Mouse (Mus musculus): Measurements from ENCODE around the gene Ugt1a10. TPM values are rescaled to one million over a fixed set of nuclear protein-coding genes. Genes with fewer than 3 reads are reported as not detected.
A peak's percentile ranks its signal among the peaks of the same experiment; 100 is the strongest.
"Not testable (repeated sequence)": the region's sequence is repeated elsewhere in the genome, so short reads cannot be mapped to it uniquely, and the experiment has no call there.

Ugt1a10 gene
- polyA plus RNA-seq, 1 experiment from 2014 or later = not detected

GRCm38 (mm10) chr1:88134457-88135011, 79.3 kb downstream of the Ugt1a10 start, which contains the start of gene Ugt1a6a:
Ugt1a6a (plus strand) TSS chr1:88134809.
- not testable (repeated sequence) for H3K4me3 ChIP-seq; H3K9me3 ChIP-seq; H3K27me3 ChIP-seq (ENCODE audit: insufficient read depth, poor library complexity, severe bottlenecking); H3K4me1 ChIP-seq (replicated peaks); H3K36me3 ChIP-seq
- DNase-seq (ENCODE audit: low spot score) = peak; percentile 2
- WGBS = 51% methylated on average over 5 of the region's 5 CpGs
- peak within 1 kb of the TSS; percentile 16; the same call in 1 of the 2 replicates for H3K27ac ChIP-seq

GRCm38 (mm10) chr1:88135229-88135904, 80.2 kb downstream of the Ugt1a10 start:
- H3K36me3 ChIP-seq = not testable (repeated sequence)
- 91% methylated on average over 6 of the region's 6 CpGs for WGBS

GRCm38 (mm10) chr1:88136646-88137045, 81.5 kb downstream of the Ugt1a10 start:
- 72% methylated on average over 2 of the region's 2 CpGs for WGBS
- Histone ChIP-seq H3K36me3 (no peaks in the 10 kb centered on the region), H3K27me3 (ENCODE audit: insufficient read depth, poor library complexity, severe bottlenecking) (no peaks in the 10 kb centered on the region), H3K4me1 (replicated peaks) (peaks cover 9% of the 10 kb centered on the region), H3K4me3 (no peak overlapping the region), H3K9me3 (no peaks in the 10 kb centered on the region), H3K27ac (no peak overlapping the region)
- DNase-seq (ENCODE audit: low spot score) = no peak

More at GRCm38 (mm10) chr1:88135229-88135904, 80.2 kb downstream of the Ugt1a10 start:
- not testable (repeated sequence) for DNase-seq (ENCODE audit: low spot score); H3K27ac ChIP-seq; H3K27me3 ChIP-seq (ENCODE audit: insufficient read depth, poor library complexity, severe bottlenecking); H3K4me3 ChIP-seq; H3K9me3 ChIP-seq; H3K4me1 ChIP-seq (replicated peaks)

GRCm38 (mm10) chr1:88137264-88137663, 82.1 kb downstream of the Ugt1a10 start:
- Histone ChIP-seq H3K36me3 (no peaks in the 10 kb centered on the region), H3K9me3 (no peaks in the 10 kb centered on the region), H3K27ac (no peak overlapping the region), H3K27me3 (ENCODE audit: insufficient read depth, poor library complexity, severe bottlenecking) (no peaks in the 10 kb centered on the region), H3K4me3 (no peak overlapping the region), H3K4me1 (replicated peaks) (peaks cover 9% of the 10 kb centered on the region)
- DNase-seq (ENCODE audit: low spot score) = no peak
- WGBS = 91% methylated on average over 3 of the region's 3 CpGs

- DNase-seq (ENCODE audit: low spot score) = no peak
- H3K36me3 ChIP-seq = no peaks in the 10 kb centered on the region
- WGBS = 89% methylated on average over 1 of the region's 1 CpGs
- no peak overlapping the region for H3K27ac ChIP-seq
- no peaks in the 10 kb centered on the region for H3K27me3 ChIP-seq (ENCODE audit: insufficient read depth, poor library complexity, severe bottlenecking)
- no peak overlapping the region for H3K4me3 ChIP-seq
- peaks cover 9% of the 10 kb centered on the region for H3K4me1 ChIP-seq (replicated peaks)
- H3K9me3 ChIP-seq = no peaks in the 10 kb centered on the region
These were observed 83.0 kb downstream of the Ugt1a10 start for GRCm38 (mm10) chr1:88138145-88138544.

GRCm38 (mm10) chr1:88140492-88140891, 85.3 kb downstream of the Ugt1a10 start:
- not testable (repeated sequence) for H3K4me1 ChIP-seq (replicated peaks); H3K4me3 ChIP-seq
- 70% methylated on average over 1 of the region's 1 CpGs for WGBS

GRCm38 (mm10) chr1:88143966-88144675, 88.9 kb downstream of the Ugt1a10 start:
- WGBS = 4% methylated on average over 5 of the region's 5 CpGs

More at GRCm38 (mm10) chr1:88140492-88140891, 85.3 kb downstream of the Ugt1a10 start:
- not testable (repeated sequence) for H3K9me3 ChIP-seq; DNase-seq (ENCODE audit: low spot score); H3K36me3 ChIP-seq; H3K27me3 ChIP-seq (ENCODE audit: insufficient read depth, poor library complexity, severe bottlenecking); H3K27ac ChIP-seq

GRCm38 (mm10) chr1:88145278-88145677, 90.1 kb downstream of the Ugt1a10 start:
- not testable (repeated sequence) for H3K36me3 ChIP-seq; H3K4me3 ChIP-seq; DNase-seq (ENCODE audit: low spot score); H3K27me3 ChIP-seq (ENCODE audit: insufficient read depth, poor library complexity, severe bottlenecking); H3K4me1 ChIP-seq (replicated peaks); H3K27ac ChIP-seq; H3K9me3 ChIP-seq
- 70% methylated on average over 2 of the region's 2 CpGs for WGBS

More at GRCm38 (mm10) chr1:88143966-88144675, 88.9 kb downstream of the Ugt1a10 start:
- H3K4me3 ChIP-seq; H3K27ac ChIP-seq; H3K27me3 ChIP-seq (ENCODE audit: insufficient read depth, poor library complexity, severe bottlenecking); H3K4me1 ChIP-seq (replicated peaks); H3K36me3 ChIP-seq; H3K9me3 ChIP-seq: not testable (repeated sequence)
- peak; percentile 21 for DNase-seq (ENCODE audit: low spot score)

GRCm38 (mm10) chr1:88150133-88150532, 94.9 kb downstream of the Ugt1a10 start:
- not testable (repeated sequence) for DNase-seq (ENCODE audit: low spot score); H3K4me1 ChIP-seq (replicated peaks); H3K27ac ChIP-seq; H3K4me3 ChIP-seq; H3K36me3 ChIP-seq; H3K27me3 ChIP-seq (ENCODE audit: insufficient read depth, poor library complexity, severe bottlenecking); H3K9me3 ChIP-seq
- WGBS = 76% methylated on average over 2 of the region's 2 CpGs

- H3K4me3 ChIP-seq = no peak overlapping the region
- no peak for DNase-seq (ENCODE audit: low spot score)
- no peaks in the 10 kb centered on the region for H3K4me1 ChIP-seq (replicated peaks)
- 84% methylated on average over 2 of the region's 2 CpGs for WGBS
- no peaks in the 10 kb centered on the region for H3K9me3 ChIP-seq
- no peaks in the 10 kb centered on the region for H3K27me3 ChIP-seq (ENCODE audit: insufficient read depth, poor library complexity, severe bottlenecking)
- H3K27ac ChIP-seq = no peak overlapping the region
- H3K36me3 ChIP-seq = no peaks in the 10 kb centered on the region
These were observed 103.2 kb downstream of the Ugt1a10 start for GRCm38 (mm10) chr1:88158430-88158829.

GRCm38 (mm10) chr1:88165711-88166110, 110.5 kb downstream of the Ugt1a10 start, which contains the start of gene Ugt1a5:
Ugt1a5 (plus strand) TSS chr1:88166012.
- no peaks in the 10 kb centered on the region for H3K36me3 ChIP-seq
- no peak within 1 kb of the TSS for H3K4me3 ChIP-seq
- no peak for DNase-seq (ENCODE audit: low spot score)
- H3K27me3 ChIP-seq (ENCODE audit: insufficient read depth, poor library complexity, severe bottlenecking) = no peaks in the 10 kb centered on the region
- H3K9me3 ChIP-seq = no peaks in the 10 kb centered on the region; the same call in 1 of the 2 replicates
- no peaks in the 10 kb centered on the region for H3K4me1 ChIP-seq (replicated peaks)
- WGBS = 83% methylated on average over 5 of the region's 5 CpGs
- no peak within 1 kb of the TSS for H3K27ac ChIP-seq

GRCm38 (mm10) chr1:88172190-88172589, 117.0 kb downstream of the Ugt1a10 start:
- not testable (repeated sequence) for H3K27me3 ChIP-seq (ENCODE audit: insufficient read depth, poor library complexity, severe bottlenecking); H3K4me3 ChIP-seq; H3K36me3 ChIP-seq; H3K27ac ChIP-seq; H3K4me1 ChIP-seq (replicated peaks); DNase-seq (ENCODE audit: low spot score)
- 89% methylated on average over 6 of the region's 7 CpGs for WGBS
- H3K9me3 ChIP-seq = peaks cover 13% of the 10 kb centered on the region

GRCm38 (mm10) chr1:88179657-88180056, 124.5 kb downstream of the Ugt1a10 start:
- H3K9me3 ChIP-seq = peaks cover 24% of the 10 kb centered on the region
- H3K27me3 ChIP-seq (ENCODE audit: insufficient read depth, poor library complexity, severe bottlenecking) = no peaks in the 10 kb centered on the region
- H3K4me3 ChIP-seq = no peak overlapping the region
- no peaks in the 10 kb centered on the region for H3K36me3 ChIP-seq
- 84% methylated on average over 1 of the region's 1 CpGs for WGBS
- no peak for DNase-seq (ENCODE audit: low spot score)
- no peak overlapping the region for H3K27ac ChIP-seq
- H3K4me1 ChIP-seq (replicated peaks) = no peaks in the 10 kb centered on the region
